Mouse (Mus musculus): ENCODE measurements at regions not wholly inside any gene's neighbourhood (a gene's known extent, or its start where the extent isn't known, plus 50 kb on each side); places are given as distances from the start of the nearest gene placed in this dataset.

DNA sequence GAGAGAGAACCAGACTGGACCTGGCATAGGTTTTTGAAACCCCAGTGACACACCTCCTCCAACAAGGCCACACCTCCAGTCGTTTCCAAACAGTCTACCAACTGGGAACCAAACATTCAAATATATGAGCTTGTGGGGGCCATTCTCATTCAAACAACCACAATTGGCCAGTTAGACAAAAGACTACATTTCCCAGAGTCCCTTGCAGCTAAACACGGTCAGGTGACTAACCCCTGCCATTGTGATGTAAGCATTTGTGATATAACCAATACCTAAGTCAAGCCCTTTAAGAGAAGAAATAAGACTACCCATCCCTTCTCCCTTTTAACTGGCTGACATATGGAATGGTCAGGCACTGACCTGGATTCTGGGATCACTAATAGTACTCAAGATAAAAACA, 51.8 kb upstream of the Rph3a start:
- Histone ChIP-seq H3K9me3 (ENCODE audit: control insufficient read depth, low read length) (no peaks in the 10 kb centered on the region), H3K36me3 (ENCODE audit: control insufficient read depth, insufficient read depth, low read length) (no peaks in the 10 kb centered on the region), H3K4me2 (replicated peaks; ENCODE audit: low read depth, low read length, severe bottlenecking) (no peak overlapping the region), H3K27me3 (ENCODE audit: control insufficient read depth, insufficient read depth, low read length) (no peaks in the 10 kb centered on the region), H3K4me1 (ENCODE audit: control insufficient read depth, insufficient read depth, low read length) (no peaks in the 10 kb centered on the region), H3K27ac (replicated peaks; ENCODE audit: low read depth, low read length) (no peak overlapping the region), H3K9ac (ENCODE audit: low read depth, low read length, severe bottlenecking) (no peak overlapping the region), H3K4me3 (replicated peaks; ENCODE audit: low read length) (no peak overlapping the region)
- ATAC-seq (ENCODE audit: low FRiP score, low read depth) (no peak), DNase-seq (ENCODE audit: low spot score) (no peak)
- no peak for TF ChIP-seq POLR2A (IDR thresholded peaks at IDR 0.05; ENCODE audit: borderline replicate concordance, extremely low read depth, insufficient read depth, insufficient read length)
- 65% methylated on average over 2 of the region's 2 CpGs for WGBS

Measured in limb, embryonic 14.5 days (tissue).